Mouse (Mus musculus): ENCODE measurements around the gene Ap1ar. TPM values are rescaled to one million over a fixed set of nuclear protein-coding genes. Genes with fewer than 3 reads are reported as not detected.

The Ap1ar gene
- polyA plus RNA-seq, 1 experiment from 2014 or later = 99.6 TPM

DNA sequence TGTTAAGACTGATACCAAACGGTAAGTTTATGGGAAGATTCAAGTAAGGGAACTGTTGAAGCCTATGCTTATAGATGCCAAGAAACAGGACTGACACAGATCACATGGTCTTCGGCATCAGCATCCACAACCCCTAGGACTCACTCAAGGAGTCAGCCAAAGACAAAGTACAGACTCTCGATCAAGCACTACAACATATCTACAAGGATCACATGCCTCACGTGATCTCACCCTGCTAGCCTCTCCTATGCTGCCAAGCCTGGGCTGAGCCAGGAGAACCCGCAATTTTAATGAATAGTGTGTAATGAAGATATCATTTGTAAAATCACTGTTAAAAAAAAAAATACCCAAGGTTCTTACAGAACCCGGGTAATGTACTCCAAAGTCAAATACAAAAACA lies 1.7 kb downstream of the Ap1ar start:
- Histone ChIP-seq H3K27me3 (replicated peaks; ENCODE audit: control insufficient read depth, insufficient read depth, low read length) (no peaks in the 10 kb centered on the region), H3K36me3 (ENCODE audit: control insufficient read depth, insufficient read depth) (no peaks in the 10 kb centered on the region), H3K9ac (ENCODE audit: low read depth, low read length) (0 out of 2 replicates have a peak overlapping the region, but pooled peaks have one; percentile 17), H3K9me3 (ENCODE audit: control insufficient read depth) (no peaks in the 10 kb centered on the region), H3K4me3 (ENCODE audit: low read depth, low read length) (peak overlapping the region; percentile 82), H3K27ac (ENCODE audit: low read depth, low read length) (peak overlapping the region; percentile 1; the same call in 1 of the 2 replicates), H3K4me1 (replicated peaks; ENCODE audit: control insufficient read depth, insufficient read depth, low read length) (0 out of 2 replicates have a peak, but pooled peaks cover 20% of the 10 kb centered on the region), H3K4me2 (replicated peaks; ENCODE audit: low read depth) (peak overlapping the region; percentile 76)
- no peak for TF ChIP-seq CTCF (IDR thresholded peaks at IDR 0.05; ENCODE audit: low read depth)
- no peak for ATAC-seq
- 38% methylated on average over 6 of the region's 6 CpGs for WGBS

DNA sequence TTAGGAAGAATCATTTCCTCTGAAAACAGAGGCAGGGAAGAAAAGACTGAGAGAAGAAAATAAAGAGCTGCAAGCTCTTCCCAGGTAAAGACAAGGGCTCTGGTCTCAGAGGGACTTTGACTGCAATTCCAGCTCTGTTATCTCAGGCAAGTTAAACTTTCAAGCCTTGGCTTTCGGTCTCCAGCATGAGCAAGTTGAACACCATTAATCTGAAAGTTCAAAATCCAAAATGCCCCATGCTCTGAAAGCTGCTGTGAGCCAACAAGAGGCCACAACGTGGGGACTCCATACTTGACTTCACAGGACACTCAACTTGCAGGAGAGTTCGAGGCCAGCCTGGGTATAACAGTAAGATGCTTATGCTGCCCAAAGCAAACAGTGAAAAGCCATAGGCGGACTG lies 3.3 kb downstream of the Ap1ar start:
- peak overlapping the region; percentile 84 for H3K27ac ChIP-seq (ENCODE audit: low read depth, low read length)
- H3K36me3 ChIP-seq (ENCODE audit: control insufficient read depth, insufficient read depth) = no peaks in the 10 kb centered on the region
- no peak overlapping the region for H3K4me3 ChIP-seq (ENCODE audit: low read depth, low read length)
- no peaks in the 10 kb centered on the region for H3K27me3 ChIP-seq (replicated peaks; ENCODE audit: control insufficient read depth, insufficient read depth, low read length)
- 0 out of 2 replicates have a peak, but pooled peaks cover 14% of the 10 kb centered on the region for H3K4me1 ChIP-seq (replicated peaks; ENCODE audit: control insufficient read depth, insufficient read depth, low read length)
- 0 out of 2 replicates have a peak, but pooled peaks have one; percentile 4 for ATAC-seq
- no peaks in the 10 kb centered on the region for H3K9me3 ChIP-seq (ENCODE audit: control insufficient read depth)
- no peak overlapping the region for H3K9ac ChIP-seq (ENCODE audit: low read depth, low read length)
- no peak for TF ChIP-seq CTCF (IDR thresholded peaks at IDR 0.05; ENCODE audit: low read depth)
- WGBS = 37% methylated on average over 4 of the region's 4 CpGs
- peak overlapping the region; percentile 76 for H3K4me2 ChIP-seq (replicated peaks; ENCODE audit: low read depth)

DNA sequence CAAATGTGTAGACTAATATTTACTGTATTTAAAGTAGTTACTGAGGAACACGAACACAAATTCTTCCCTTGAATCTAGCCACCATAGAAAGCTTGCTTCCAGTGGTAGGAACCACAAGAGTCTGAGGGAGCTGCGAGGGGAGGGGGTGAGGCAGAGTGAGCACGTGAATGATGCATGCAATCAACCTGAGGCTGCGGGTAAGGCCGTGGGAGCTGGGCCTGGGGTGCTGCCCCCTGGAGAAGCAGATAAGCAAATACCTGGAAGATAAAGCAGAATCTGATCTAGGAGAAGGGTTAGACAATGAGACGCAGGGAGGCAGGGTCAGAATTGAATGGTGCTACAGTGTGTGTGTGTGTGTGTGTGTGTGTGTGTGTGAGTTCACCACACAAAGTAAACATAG lies 6.2 kb downstream of the Ap1ar start:
- no peak overlapping the region; the same call in 1 of the 2 replicates for H3K4me2 ChIP-seq (replicated peaks; ENCODE audit: low read depth)
- H3K9ac ChIP-seq (ENCODE audit: low read depth, low read length) = no peak overlapping the region
- no peak for ATAC-seq
- no peaks in the 10 kb centered on the region for H3K9me3 ChIP-seq (ENCODE audit: control insufficient read depth)
- no peak overlapping the region for H3K4me3 ChIP-seq (ENCODE audit: low read depth, low read length)
- 24% methylated on average over 6 of the region's 6 CpGs for WGBS
- peaks cover 15% of the 10 kb centered on the region; the same call in 1 of the 2 replicates for H3K4me1 ChIP-seq (replicated peaks; ENCODE audit: control insufficient read depth, insufficient read depth, low read length)
- H3K27ac ChIP-seq (ENCODE audit: low read depth, low read length) = peak overlapping the region; percentile 42; the same call in 1 of the 2 replicates
- no peaks in the 10 kb centered on the region for H3K27me3 ChIP-seq (replicated peaks; ENCODE audit: control insufficient read depth, insufficient read depth, low read length)
- peak; percentile 54 for TF ChIP-seq CTCF (IDR thresholded peaks at IDR 0.05; ENCODE audit: low read depth)
- no peaks in the 10 kb centered on the region for H3K36me3 ChIP-seq (ENCODE audit: control insufficient read depth, insufficient read depth)

DNA sequence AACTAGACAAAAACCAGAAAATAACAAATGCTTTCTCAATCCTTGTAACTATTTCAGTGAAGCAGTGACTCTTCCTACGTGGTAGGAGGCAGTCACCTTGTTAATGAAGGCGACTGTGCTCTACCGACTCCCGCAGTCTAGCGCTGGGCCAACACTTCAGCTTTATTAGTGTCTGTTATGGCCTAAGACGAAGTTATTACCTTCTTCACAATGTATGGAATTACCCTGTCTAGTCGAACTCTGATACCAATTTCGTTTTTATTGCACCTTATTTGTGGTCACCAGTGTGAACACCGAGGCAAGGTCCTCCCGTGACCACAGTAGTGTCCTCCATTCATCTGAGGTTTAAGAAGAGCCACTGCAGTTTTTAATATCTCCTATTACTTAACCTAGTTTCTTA lies 7.1 kb downstream of the Ap1ar start:
- no peaks in the 10 kb centered on the region for H3K36me3 ChIP-seq (ENCODE audit: control insufficient read depth, insufficient read depth)
- WGBS = 53% methylated on average over 10 of the region's 10 CpGs
- H3K4me2 ChIP-seq (replicated peaks; ENCODE audit: low read depth) = peak overlapping the region; percentile 22; the same call in 1 of the 2 replicates
- H3K4me1 ChIP-seq (replicated peaks; ENCODE audit: control insufficient read depth, insufficient read depth, low read length) = peaks cover 15% of the 10 kb centered on the region; the same call in 1 of the 2 replicates
- TF ChIP-seq CTCF (IDR thresholded peaks at IDR 0.05; ENCODE audit: low read depth) = no peak
- no peaks in the 10 kb centered on the region for H3K9me3 ChIP-seq (ENCODE audit: control insufficient read depth)
- peak; percentile 75 for ATAC-seq
- peak overlapping the region; percentile 43; the same call in 1 of the 2 replicates for H3K27ac ChIP-seq (ENCODE audit: low read depth, low read length)
- H3K9ac ChIP-seq (ENCODE audit: low read depth, low read length) = no peak overlapping the region
- no peak overlapping the region for H3K4me3 ChIP-seq (ENCODE audit: low read depth, low read length)
- no peaks in the 10 kb centered on the region for H3K27me3 ChIP-seq (replicated peaks; ENCODE audit: control insufficient read depth, insufficient read depth, low read length)

DNA sequence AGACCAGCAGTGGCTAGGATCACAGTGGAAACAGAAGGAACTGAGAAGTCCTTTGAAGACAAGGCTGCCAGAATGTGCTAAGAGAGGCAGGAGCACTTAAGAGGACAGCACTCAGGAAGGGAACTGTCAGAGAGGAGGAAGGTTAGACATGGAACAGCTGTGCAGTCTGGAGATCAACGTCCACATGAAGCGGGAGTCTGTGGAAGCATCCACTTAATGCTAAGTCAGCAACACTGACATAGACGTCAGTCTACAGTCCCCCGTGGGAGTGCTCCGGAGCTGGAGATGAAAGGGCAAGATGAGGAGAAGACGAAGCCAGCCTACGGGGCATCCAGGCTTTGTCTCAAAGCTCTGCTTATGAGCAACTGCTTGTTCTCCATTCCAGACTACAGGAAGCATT lies 10.2 kb downstream of the Ap1ar start:
- H3K27me3 ChIP-seq (replicated peaks; ENCODE audit: control insufficient read depth, insufficient read depth, low read length) = no peaks in the 10 kb centered on the region
- ATAC-seq = peak; percentile 81
- peak overlapping the region; percentile 17 for H3K27ac ChIP-seq (ENCODE audit: low read depth, low read length)
- H3K9ac ChIP-seq (ENCODE audit: low read depth, low read length) = no peak overlapping the region
- 16% methylated on average over 7 of the region's 7 CpGs for WGBS
- TF ChIP-seq CTCF (IDR thresholded peaks at IDR 0.05; ENCODE audit: low read depth) = no peak
- H3K4me2 ChIP-seq (replicated peaks; ENCODE audit: low read depth) = peak overlapping the region; percentile 3; the same call in 1 of the 2 replicates
- H3K4me1 ChIP-seq (replicated peaks; ENCODE audit: control insufficient read depth, insufficient read depth, low read length) = peaks cover 5% of the 10 kb centered on the region; the same call in 1 of the 2 replicates
- H3K9me3 ChIP-seq (ENCODE audit: control insufficient read depth) = no peaks in the 10 kb centered on the region
- H3K36me3 ChIP-seq (ENCODE audit: control insufficient read depth, insufficient read depth) = peaks cover 3% of the 10 kb centered on the region; the same call in 1 of the 2 replicates
- no peak overlapping the region for H3K4me3 ChIP-seq (ENCODE audit: low read depth, low read length)

DNA sequence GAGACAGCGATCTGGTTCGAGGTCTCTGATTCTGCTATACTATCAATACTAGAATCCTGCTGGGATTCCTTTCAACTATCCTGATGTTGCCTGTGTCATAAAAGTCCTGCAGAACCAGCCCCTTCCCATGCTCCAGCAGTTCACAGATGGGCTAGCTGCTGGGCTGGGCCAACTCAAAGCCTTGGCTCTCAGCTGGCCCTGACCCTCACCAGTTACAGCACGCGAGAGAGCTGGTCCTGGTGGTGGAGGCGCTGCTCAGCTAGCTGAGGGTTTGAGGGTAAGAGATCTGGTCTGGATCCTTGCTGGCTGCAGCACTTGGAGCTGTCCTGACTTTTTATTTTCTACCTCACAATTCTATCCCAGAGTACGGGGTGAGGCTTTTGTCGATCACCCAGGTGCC lies 10.8 kb downstream of the Ap1ar start:
- Histone ChIP-seq H3K9me3 (ENCODE audit: control insufficient read depth) (no peaks in the 10 kb centered on the region), H3K9ac (ENCODE audit: low read depth, low read length) (no peak overlapping the region), H3K36me3 (ENCODE audit: control insufficient read depth, insufficient read depth) (peaks cover 8% of the 10 kb centered on the region), H3K4me2 (replicated peaks; ENCODE audit: low read depth) (peak overlapping the region; percentile 3; the same call in 1 of the 2 replicates), H3K4me1 (replicated peaks; ENCODE audit: control insufficient read depth, insufficient read depth, low read length) (peaks cover 5% of the 10 kb centered on the region; the same call in 1 of the 2 replicates), H3K27me3 (replicated peaks; ENCODE audit: control insufficient read depth, insufficient read depth, low read length) (no peaks in the 10 kb centered on the region), H3K4me3 (ENCODE audit: low read depth, low read length) (no peak overlapping the region), H3K27ac (ENCODE audit: low read depth, low read length) (peak overlapping the region; percentile 17; the same call in 1 of the 2 replicates)
- WGBS = 79% methylated on average over 7 of the region's 7 CpGs
- no peak for TF ChIP-seq CTCF (IDR thresholded peaks at IDR 0.05; ENCODE audit: low read depth)
- no peak for ATAC-seq

Data from intestine, postnatal 0 days (tissue).